Mouse (Mus musculus): ENCODE measurements around the gene Ttc39d. TPM values are rescaled to one million over a fixed set of nuclear protein-coding genes. Genes with fewer than 3 reads are reported as not detected.
"Not testable (repeated sequence)": the region's sequence is repeated elsewhere in the genome, so short reads cannot be mapped to it uniquely, and the experiment has no call there.

Gene Ttc39d
- polyA plus RNA-seq, 1 experiment from 2014 or later, result 0.15 TPM

- H3K4me2 ChIP-seq (replicated peaks), result no peak overlapping the region
- H3K4me3 ChIP-seq (replicated peaks; ENCODE audit: low read length), result no peak overlapping the region
- WGBS, result 94% methylated on average over 6 of the region's 6 CpGs
- no peak for ATAC-seq (ENCODE audit: low FRiP score)
- DNase-seq (ENCODE audit: low spot score), result no peak
- peaks cover 15% of the 10 kb centered on the region for H3K4me1 ChIP-seq (replicated peaks; ENCODE audit: control insufficient read depth, insufficient read depth, low read length)
- H3K36me3 ChIP-seq (replicated peaks; ENCODE audit: control insufficient read depth, insufficient read depth), result no peaks in the 10 kb centered on the region
- no peaks in the 10 kb centered on the region for H3K9me3 ChIP-seq (ENCODE audit: control insufficient read depth, low read length)
- no peak overlapping the region for H3K9ac ChIP-seq
- H3K27ac ChIP-seq, result no peak overlapping the region
- H3K27me3 ChIP-seq (ENCODE audit: control insufficient read depth, insufficient read depth, low read length), result no peaks in the 10 kb centered on the region
These were observed 37.5 kb upstream of the Ttc39d start for GRCm38 (mm10) chr17:80169792-80170191.

- no peaks in the 10 kb centered on the region for H3K36me3 ChIP-seq (replicated peaks; ENCODE audit: control insufficient read depth, insufficient read depth)
- 91% methylated on average over 7 of the region's 7 CpGs for WGBS
- H3K9me3 ChIP-seq (ENCODE audit: control insufficient read depth, low read length), result no peaks in the 10 kb centered on the region
- DNase-seq (ENCODE audit: low spot score), result no peak
- no peaks in the 10 kb centered on the region for H3K27me3 ChIP-seq (ENCODE audit: control insufficient read depth, insufficient read depth, low read length)
- no peak overlapping the region for H3K4me3 ChIP-seq (replicated peaks; ENCODE audit: low read length)
- no peak overlapping the region for H3K27ac ChIP-seq
- no peak for ATAC-seq (ENCODE audit: low FRiP score)
- H3K9ac ChIP-seq, result no peak overlapping the region
- peaks cover 15% of the 10 kb centered on the region for H3K4me1 ChIP-seq (replicated peaks; ENCODE audit: control insufficient read depth, insufficient read depth, low read length)
- no peak overlapping the region for H3K4me2 ChIP-seq (replicated peaks)
These were observed 36.3 kb upstream of the Ttc39d start for GRCm38 (mm10) chr17:80170951-80171350.

- H3K4me3 ChIP-seq (replicated peaks; ENCODE audit: low read length), result no peak overlapping the region
- 87% methylated on average over 4 of the region's 4 CpGs for WGBS
- DNase-seq (ENCODE audit: low spot score) (no peak), ATAC-seq (ENCODE audit: low FRiP score) (no peak)
- H3K27ac ChIP-seq, result no peak overlapping the region
- H3K9me3 ChIP-seq (ENCODE audit: control insufficient read depth, low read length), result no peaks in the 10 kb centered on the region
- H3K9ac ChIP-seq, result no peak overlapping the region
- peaks cover 15% of the 10 kb centered on the region for H3K4me1 ChIP-seq (replicated peaks; ENCODE audit: control insufficient read depth, insufficient read depth, low read length)
- H3K4me2 ChIP-seq (replicated peaks), result no peak overlapping the region
- no peaks in the 10 kb centered on the region for H3K36me3 ChIP-seq (replicated peaks; ENCODE audit: control insufficient read depth, insufficient read depth)
- no peaks in the 10 kb centered on the region for H3K27me3 ChIP-seq (ENCODE audit: control insufficient read depth, insufficient read depth, low read length)
These were observed 35.3 kb upstream of the Ttc39d start for GRCm38 (mm10) chr17:80171948-80172347.

GRCm38 (mm10) chr17:80172761-80173160 is 34.5 kb upstream of the Ttc39d start:
- no peak overlapping the region for H3K4me2 ChIP-seq (replicated peaks)
- H3K27ac ChIP-seq, result no peak overlapping the region
- H3K4me1 ChIP-seq (replicated peaks; ENCODE audit: control insufficient read depth, insufficient read depth, low read length), result peaks cover 15% of the 10 kb centered on the region
- H3K36me3 ChIP-seq (replicated peaks; ENCODE audit: control insufficient read depth, insufficient read depth), result no peaks in the 10 kb centered on the region
- no peak overlapping the region for H3K9ac ChIP-seq
- ATAC-seq (ENCODE audit: low FRiP score) (no peak), DNase-seq (ENCODE audit: low spot score) (no peak)
- H3K9me3 ChIP-seq (ENCODE audit: control insufficient read depth, low read length), result no peaks in the 10 kb centered on the region
- 90% methylated on average over 5 of the region's 5 CpGs for WGBS
- no peaks in the 10 kb centered on the region for H3K27me3 ChIP-seq (ENCODE audit: control insufficient read depth, insufficient read depth, low read length)
- no peak overlapping the region for H3K4me3 ChIP-seq (replicated peaks; ENCODE audit: low read length)

- WGBS, result 97% methylated on average over 2 of the region's 2 CpGs
- ATAC-seq (ENCODE audit: low FRiP score) (no peak), DNase-seq (ENCODE audit: low spot score) (no peak)
- Histone ChIP-seq H3K4me2 (replicated peaks) (no peak overlapping the region), H3K4me3 (replicated peaks; ENCODE audit: low read length) (no peak overlapping the region), H3K27ac (no peak overlapping the region), H3K36me3 (replicated peaks; ENCODE audit: control insufficient read depth, insufficient read depth) (no peaks in the 10 kb centered on the region), H3K9ac (no peak overlapping the region), H3K4me1 (replicated peaks; ENCODE audit: control insufficient read depth, insufficient read depth, low read length) (peaks cover 6% of the 10 kb centered on the region), H3K9me3 (ENCODE audit: control insufficient read depth, low read length) (no peaks in the 10 kb centered on the region), H3K27me3 (ENCODE audit: control insufficient read depth, insufficient read depth, low read length) (no peaks in the 10 kb centered on the region)
These were observed 33.6 kb upstream of the Ttc39d start for GRCm38 (mm10) chr17:80173708-80174107.

- Histone ChIP-seq H3K36me3 (replicated peaks; ENCODE audit: control insufficient read depth, insufficient read depth) (no peaks in the 10 kb centered on the region), H3K4me1 (replicated peaks; ENCODE audit: control insufficient read depth, insufficient read depth, low read length) (peaks cover 2% of the 10 kb centered on the region; the same call in 1 of the 2 replicates), H3K27me3 (ENCODE audit: control insufficient read depth, insufficient read depth, low read length) (no peaks in the 10 kb centered on the region), H3K27ac (no peak overlapping the region), H3K4me2 (replicated peaks) (no peak overlapping the region), H3K9ac (no peak overlapping the region), H3K4me3 (replicated peaks; ENCODE audit: low read length) (no peak overlapping the region), H3K9me3 (ENCODE audit: control insufficient read depth, low read length) (no peaks in the 10 kb centered on the region)
- 87% methylated on average over 3 of the region's 3 CpGs for WGBS
- ATAC-seq (ENCODE audit: low FRiP score), result no peak
- no peak for DNase-seq (ENCODE audit: low spot score)
These were observed 33.1 kb upstream of the Ttc39d start for GRCm38 (mm10) chr17:80174146-80174545.

GRCm38 (mm10) chr17:80174699-80175385 is 32.4 kb upstream of the Ttc39d start:
- no peak overlapping the region for H3K4me3 ChIP-seq (replicated peaks; ENCODE audit: low read length)
- H3K36me3 ChIP-seq (replicated peaks; ENCODE audit: control insufficient read depth, insufficient read depth), result no peaks in the 10 kb centered on the region
- DNase-seq (ENCODE audit: low spot score) (no peak), ATAC-seq (ENCODE audit: low FRiP score) (no peak)
- no peaks in the 10 kb centered on the region for H3K4me1 ChIP-seq (replicated peaks; ENCODE audit: control insufficient read depth, insufficient read depth, low read length)
- no peak overlapping the region for H3K4me2 ChIP-seq (replicated peaks)
- H3K27me3 ChIP-seq (ENCODE audit: control insufficient read depth, insufficient read depth, low read length), result no peaks in the 10 kb centered on the region
- 79% methylated on average over 19 of the region's 19 CpGs for WGBS
- H3K9ac ChIP-seq, result no peak overlapping the region
- no peak overlapping the region for H3K27ac ChIP-seq
- H3K9me3 ChIP-seq (ENCODE audit: control insufficient read depth, low read length), result no peaks in the 10 kb centered on the region

GRCm38 (mm10) chr17:80175386-80175739 is 31.9 kb upstream of the Ttc39d start:
- H3K4me3 ChIP-seq (replicated peaks; ENCODE audit: low read length), result no peak overlapping the region
- H3K9me3 ChIP-seq (ENCODE audit: control insufficient read depth, low read length), result no peaks in the 10 kb centered on the region
- H3K27ac ChIP-seq, result no peak overlapping the region
- WGBS, result 67% methylated on average over 4 of the region's 4 CpGs
- H3K4me2 ChIP-seq (replicated peaks), result no peak overlapping the region
- ATAC-seq (ENCODE audit: low FRiP score) (no peak), DNase-seq (ENCODE audit: low spot score) (no peak)
- H3K36me3 ChIP-seq (replicated peaks; ENCODE audit: control insufficient read depth, insufficient read depth), result no peaks in the 10 kb centered on the region
- no peaks in the 10 kb centered on the region for H3K27me3 ChIP-seq (ENCODE audit: control insufficient read depth, insufficient read depth, low read length)
- H3K9ac ChIP-seq, result no peak overlapping the region
- no peaks in the 10 kb centered on the region for H3K4me1 ChIP-seq (replicated peaks; ENCODE audit: control insufficient read depth, insufficient read depth, low read length)

GRCm38 (mm10) chr17:80175966-80176365 is 31.3 kb upstream of the Ttc39d start:
- Histone ChIP-seq H3K27me3 (ENCODE audit: control insufficient read depth, insufficient read depth, low read length) (no peaks in the 10 kb centered on the region), H3K4me1 (replicated peaks; ENCODE audit: control insufficient read depth, insufficient read depth, low read length) (no peaks in the 10 kb centered on the region), H3K4me3 (replicated peaks; ENCODE audit: low read length) (no peak overlapping the region), H3K9me3 (ENCODE audit: control insufficient read depth, low read length) (no peaks in the 10 kb centered on the region), H3K36me3 (replicated peaks; ENCODE audit: control insufficient read depth, insufficient read depth) (no peaks in the 10 kb centered on the region), H3K9ac (no peak overlapping the region), H3K4me2 (replicated peaks) (no peak overlapping the region), H3K27ac (no peak overlapping the region)
- no peak for DNase-seq (ENCODE audit: low spot score)
- 82% methylated on average over 3 of the region's 3 CpGs for WGBS
- no peak for ATAC-seq (ENCODE audit: low FRiP score)

- not testable (repeated sequence) for H3K4me2 ChIP-seq (replicated peaks); H3K9me3 ChIP-seq (ENCODE audit: control insufficient read depth, low read length); DNase-seq (ENCODE audit: low spot score); H3K9ac ChIP-seq; H3K4me3 ChIP-seq (replicated peaks; ENCODE audit: low read length); H3K27me3 ChIP-seq (ENCODE audit: control insufficient read depth, insufficient read depth, low read length); H3K27ac ChIP-seq; ATAC-seq (ENCODE audit: low FRiP score); H3K4me1 ChIP-seq (replicated peaks; ENCODE audit: control insufficient read depth, insufficient read depth, low read length); H3K36me3 ChIP-seq (replicated peaks; ENCODE audit: control insufficient read depth, insufficient read depth)
- 95% methylated on average over 3 of the region's 3 CpGs for WGBS
These were observed 28.4 kb upstream of the Ttc39d start for GRCm38 (mm10) chr17:80178846-80179245.

Data from hindbrain, embryonic 14.5 days (tissue).